In the genomic region with DNA sequence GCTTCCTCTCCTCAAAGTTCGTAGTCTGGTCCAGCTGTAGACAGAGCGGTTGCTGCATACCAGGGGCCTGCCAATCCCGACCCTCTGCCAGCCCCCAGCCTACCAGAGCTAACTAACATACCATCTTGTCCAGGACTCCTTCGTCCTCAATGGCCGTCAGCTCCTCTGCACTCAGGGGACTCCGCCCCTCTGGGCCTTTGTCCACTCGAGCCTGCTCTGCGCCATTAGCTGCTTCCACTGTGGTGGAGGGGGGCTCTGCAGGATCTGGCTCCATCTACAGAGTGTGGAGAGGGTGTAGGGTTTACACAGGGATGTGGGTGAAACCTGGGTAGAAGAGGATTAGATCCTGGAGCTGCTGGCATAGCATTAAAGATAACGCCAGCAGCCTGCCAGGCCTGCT, we compare ENCODE assay signal across 15 mouse cellular contexts. TPM values are rescaled to one million over a fixed set of nuclear protein-coding genes. Genes with fewer than 3 reads are reported as not detected.
"Had no signal": no experiment of that assay in that cellular context is flagged by ENCODE, and none has a peak within 500 bp of the region (broad histone marks: within the 10 kb centered on the region; RNA-seq: fewer than 3 reads in every experiment).

No protein-coding gene starts in this region.

- ATAC-seq: midbrain, embryonic 16.5 days had no signal

- H3K36me3 ChIP-seq: neural tube, embryonic 15.5 days had no signal

- H3K9ac ChIP-seq: limb, embryonic 12.5 days; liver, embryonic 14.5 days; midbrain, embryonic 12.5 days; neural tube, embryonic 15.5 days had no signal

- DNase-seq: kidney, postnatal 14 days; layer of hippocampus, adult 9-11 months; layer of hippocampus, postnatal 36 days; lung, adult 18-20 months; right cerebral cortex, adult 18-20 months; right cerebral cortex, postnatal 25 days; thymus, postnatal 4 days had no signal

- H3K4me3 ChIP-seq: limb, embryonic 12.5 days; midbrain, embryonic 12.5 days; neural tube, embryonic 15.5 days had no signal

- H3K4me1 ChIP-seq: limb, embryonic 12.5 days; midbrain, embryonic 12.5 days; neural tube, embryonic 15.5 days had no signal

- H3K4me2 ChIP-seq: limb, embryonic 12.5 days; midbrain, embryonic 12.5 days; neural tube, embryonic 15.5 days had no signal

- H3K27ac ChIP-seq: limb, embryonic 12.5 days; liver, embryonic 14.5 days; midbrain, embryonic 12.5 days; neural tube, embryonic 15.5 days; stomach, postnatal 0 days had no signal

- H3K27me3 ChIP-seq: limb, embryonic 12.5 days; midbrain, embryonic 12.5 days; neural tube, embryonic 15.5 days had no signal

- H3K9me3 ChIP-seq: limb, embryonic 12.5 days; midbrain, embryonic 12.5 days; neural tube, embryonic 15.5 days had no signal

RNA-seq across cellular contexts. Expression of a gene that starts 11.7 kb away (rescaled TPM):
- total RNA-seq: megakaryocyte-erythroid progenitor cell, adult 5-6 weeks had no signal

RNA-seq across cellular contexts. Expression of a gene that starts 21.6 kb away (rescaled TPM):
- total RNA-seq: liver, adult 2 months; megakaryocyte-erythroid progenitor cell, adult 5-6 weeks had no signal
- polyA plus RNA-seq: limb, embryonic 12.5 days had no signal

RNA-seq across cellular contexts. Expression of a gene that starts 38.1 kb away (rescaled TPM):
- total RNA-seq: liver, adult 2 months had no signal
